Mouse (Mus musculus) heart, postnatal 0 days (tissue): Measurements from ENCODE around the gene Acap1.

ENCODE experiments used
- CTCF ChIP-seq: IDR thresholded peaks from 2 replicates; pipeline ENCODE4 v1.5.1; 2016; ENCODE audit warnings: antibody characterized with exemption, control low read depth, low read depth
- EP300 ChIP-seq: IDR thresholded peaks from 2 replicates; pipeline ENCODE4 v1.6.1; 2016; ENCODE audit warnings: antibody characterized with exemption, low read depth

- TF ChIP-seq CTCF (no peak), EP300 (no peak)
These were observed 13.8 kb upstream of the Acap1 start for GRCm38 (mm10) chr11:69909174-69909573.
